Mouse (Mus musculus): ENCODE data around the gene Siglech.

- TF ChIP-seq POLR2A (IDR thresholded peaks at IDR 0.05; ENCODE audit: control insufficient read depth, low read depth, low read length) (no peak), CTCF (IDR thresholded peaks at IDR 0.05; ENCODE audit: control insufficient read depth, insufficient read depth, insufficient replicate concordance, low read depth, low read length) (no peak)
Measured at GRCm38 (mm10) chr7:55767926-55768325, at the start of gene Siglech.

All from testis, adult 2 months (tissue).